Mouse (Mus musculus) heart, embryonic 10.5 days (tissue): ENCODE measurements around the gene Churc1. TPM values are rescaled to one million over a fixed set of nuclear protein-coding genes. Genes with fewer than 3 reads are reported as not detected.
"Not testable (repeated sequence)": the region's sequence is repeated elsewhere in the genome, so short reads cannot be mapped to it uniquely, and the experiment has no call there.

Source experiments
- DNase-seq: peaks from one replicate; pipeline ENCODE4 v3.0.0-alpha.2; 2017; ENCODE audit warnings: low spot score
- H3K27ac ChIP-seq: fragments of 300-500 bp; sonication (generic); 2 replicates; pipeline ENCODE4 v1.5.1; 2016; ENCODE audit warnings: mild to moderate bottlenecking
- H3K27me3 ChIP-seq: fragments of 300-500 bp; sonication (generic); 2 replicates; pipeline ENCODE4 v1.6.1; 2016; ENCODE audit warnings: mild to moderate bottlenecking; ENCODE audit not compliant: poor library complexity, insufficient read depth, severe bottlenecking
- H3K36me3 ChIP-seq: fragments of 300-500 bp; sonication (generic); 2 replicates; pipeline ENCODE4 v1.6.1; 2016; ENCODE audit warnings: mild to moderate bottlenecking, moderate library complexity
- H3K4me1 ChIP-seq: fragments of 300-500 bp; sonication (generic); 2 replicates; pipeline ENCODE4 v1.6.1; 2016; ENCODE audit warnings: mild to moderate bottlenecking
- H3K4me3 ChIP-seq: fragments of 300-500 bp; sonication (generic); 2 replicates; pipeline ENCODE4 v1.5.1; 2016; ENCODE audit warnings: mild to moderate bottlenecking, moderate library complexity
- H3K9me3 ChIP-seq: fragments of 300-500 bp; sonication (generic); 2 replicates; pipeline ENCODE4 v1.6.1; 2016; ENCODE audit warnings: mild to moderate bottlenecking, moderate library complexity
- WGBS: fragments of 180-500 bp; shearing (Covaris S2); methylation state at CpG from one replicate; pipeline ENCODE4 v1.1.7; 2016; 5-methylcytosine and 5-hydroxymethylcytosine counted together
- polyA plus RNA-seq: library from polyadenylated mRNA; unstranded; fragments of >200 nt; fragmentation: Nextera tagmentation; extraction: Ambion mirVana; gene quantifications from 2 replicates; pipeline ENCODE4 v1.2.1, GENCODE M21; 2016

Gene Churc1
- polyA plus RNA-seq, 1 experiment from 2014 or later, result 145 TPM

DNA sequence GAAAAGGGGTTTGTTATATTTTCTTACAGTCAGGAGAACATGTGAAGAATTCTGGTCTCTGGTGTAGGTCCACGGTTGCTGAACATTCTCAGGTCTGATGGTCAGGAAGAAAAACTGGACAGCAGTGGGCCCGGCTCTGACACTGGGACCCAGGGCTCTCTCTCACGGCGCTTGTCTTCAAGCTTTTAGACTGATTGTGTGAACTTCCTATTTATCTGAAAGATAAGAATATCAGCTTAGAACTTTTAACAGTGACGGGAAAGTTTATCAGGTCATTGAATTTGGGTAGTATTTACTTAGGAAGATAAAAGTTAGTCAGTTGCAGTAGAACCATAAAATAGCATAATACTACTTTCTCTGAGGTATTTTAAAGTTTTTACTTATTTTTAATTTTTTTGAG lies 11.6 kb downstream of the Churc1 start:
- WGBS, result 41% methylated on average over 5 of the region's 5 CpGs
- H3K36me3 ChIP-seq, result peaks cover 7% of the 10 kb centered on the region
- no peaks in the 10 kb centered on the region for H3K9me3 ChIP-seq
- H3K4me1 ChIP-seq, result peaks cover 18% of the 10 kb centered on the region
- DNase-seq, result no peak
- no peak overlapping the region for H3K27ac ChIP-seq
- no peaks in the 10 kb centered on the region for H3K27me3 ChIP-seq
- H3K4me3 ChIP-seq, result no peak overlapping the region

DNA sequence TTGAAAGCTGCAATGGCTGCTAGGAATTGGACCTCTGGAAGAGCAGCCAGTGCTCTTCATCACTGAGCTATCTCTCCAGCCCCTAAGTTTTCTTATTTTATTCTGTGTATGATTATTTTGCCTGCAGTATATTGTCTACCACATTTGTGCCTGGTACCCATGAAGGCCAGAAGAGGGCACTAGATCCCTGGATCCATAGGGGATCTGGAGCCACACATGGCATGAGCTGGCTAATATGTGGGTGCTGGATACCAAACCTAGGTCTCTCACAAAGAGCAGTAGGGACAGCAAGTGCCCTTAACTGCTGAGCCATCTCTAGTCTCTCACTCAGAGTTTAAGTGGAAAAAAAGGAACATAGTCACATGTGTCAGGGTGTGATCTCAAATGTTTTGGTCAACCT lies 12.5 kb downstream of the Churc1 start:
- Histone ChIP-seq H3K4me3 (no peak overlapping the region), H3K36me3 (peaks cover 7% of the 10 kb centered on the region), H3K9me3 (no peaks in the 10 kb centered on the region), H3K4me1 (peaks cover 23% of the 10 kb centered on the region), H3K27ac (no peak overlapping the region), H3K27me3 (no peaks in the 10 kb centered on the region)
- DNase-seq, result no peak

DNA sequence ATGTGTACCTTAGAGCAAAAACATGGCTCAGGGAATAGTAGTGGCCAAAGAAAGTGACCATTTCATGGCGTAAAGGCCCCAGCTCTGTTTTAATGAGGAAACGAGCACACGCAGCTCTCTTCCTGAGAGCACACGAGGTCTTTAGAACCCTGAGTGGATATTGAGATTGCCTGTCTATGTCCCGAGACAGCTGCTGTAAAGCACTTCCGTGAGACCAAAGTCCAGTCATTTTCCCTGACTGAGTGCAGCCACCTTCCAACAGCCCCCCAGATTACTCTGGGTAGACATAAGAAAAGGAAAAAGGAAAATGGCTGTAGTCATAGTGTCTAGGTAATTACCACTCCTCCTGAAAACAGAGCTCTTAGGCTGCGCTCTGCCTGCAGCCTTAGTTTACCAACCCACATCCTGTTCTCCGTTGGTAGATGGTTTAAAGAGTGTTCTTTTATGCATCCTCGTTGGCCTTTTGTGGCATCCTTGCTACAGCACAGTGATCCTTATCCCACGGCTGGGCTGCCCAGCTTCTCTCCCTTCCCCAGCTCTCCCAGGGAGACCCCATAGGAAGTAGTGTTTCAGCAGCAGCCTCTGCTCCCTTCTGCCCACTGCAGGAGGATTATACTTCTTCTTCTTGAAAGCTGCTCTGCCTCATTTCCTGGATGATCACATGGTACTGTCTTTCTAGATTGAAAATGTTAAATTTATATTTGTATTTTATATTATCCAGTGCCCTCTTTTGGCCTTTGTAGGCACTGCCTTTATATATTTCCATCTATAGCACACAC lies 13.2 kb downstream of the Churc1 start:
- Histone ChIP-seq H3K9me3 (no peaks in the 10 kb centered on the region), H3K36me3 (peaks cover 7% of the 10 kb centered on the region), H3K4me1 (peaks cover 23% of the 10 kb centered on the region), H3K27ac (no peak overlapping the region), H3K27me3 (no peaks in the 10 kb centered on the region), H3K4me3 (no peak overlapping the region)
- WGBS, result 82% methylated on average over 10 of the region's 10 CpGs
- DNase-seq, result no peak

DNA sequence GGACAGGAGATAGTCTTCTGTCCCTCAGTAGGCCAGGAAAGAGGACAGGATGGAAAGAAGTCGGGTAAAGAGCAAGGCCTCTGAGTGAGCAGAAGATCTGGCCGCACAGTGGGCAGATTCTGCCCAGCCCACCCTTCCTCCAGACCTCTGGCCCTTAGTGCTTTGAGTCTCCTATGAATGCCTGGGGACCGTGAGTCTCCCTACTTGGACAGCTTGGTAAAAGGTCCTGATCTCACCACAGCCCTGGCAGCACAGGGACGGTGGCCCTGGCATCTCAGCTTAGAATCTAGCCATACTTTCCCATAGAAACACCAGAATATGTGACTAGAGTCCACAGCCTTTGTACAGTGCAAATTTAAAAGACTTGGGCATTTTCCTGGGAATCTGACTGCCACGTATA lies 14.6 kb downstream of the Churc1 start:
- no peaks in the 10 kb centered on the region for H3K27me3 ChIP-seq
- no peak overlapping the region for H3K4me3 ChIP-seq
- peaks cover 7% of the 10 kb centered on the region for H3K36me3 ChIP-seq
- H3K9me3 ChIP-seq, result no peaks in the 10 kb centered on the region
- no peak overlapping the region for H3K27ac ChIP-seq
- DNase-seq, result no peak
- 85% methylated on average over 5 of the region's 5 CpGs for WGBS
- peaks cover 32% of the 10 kb centered on the region for H3K4me1 ChIP-seq

DNA sequence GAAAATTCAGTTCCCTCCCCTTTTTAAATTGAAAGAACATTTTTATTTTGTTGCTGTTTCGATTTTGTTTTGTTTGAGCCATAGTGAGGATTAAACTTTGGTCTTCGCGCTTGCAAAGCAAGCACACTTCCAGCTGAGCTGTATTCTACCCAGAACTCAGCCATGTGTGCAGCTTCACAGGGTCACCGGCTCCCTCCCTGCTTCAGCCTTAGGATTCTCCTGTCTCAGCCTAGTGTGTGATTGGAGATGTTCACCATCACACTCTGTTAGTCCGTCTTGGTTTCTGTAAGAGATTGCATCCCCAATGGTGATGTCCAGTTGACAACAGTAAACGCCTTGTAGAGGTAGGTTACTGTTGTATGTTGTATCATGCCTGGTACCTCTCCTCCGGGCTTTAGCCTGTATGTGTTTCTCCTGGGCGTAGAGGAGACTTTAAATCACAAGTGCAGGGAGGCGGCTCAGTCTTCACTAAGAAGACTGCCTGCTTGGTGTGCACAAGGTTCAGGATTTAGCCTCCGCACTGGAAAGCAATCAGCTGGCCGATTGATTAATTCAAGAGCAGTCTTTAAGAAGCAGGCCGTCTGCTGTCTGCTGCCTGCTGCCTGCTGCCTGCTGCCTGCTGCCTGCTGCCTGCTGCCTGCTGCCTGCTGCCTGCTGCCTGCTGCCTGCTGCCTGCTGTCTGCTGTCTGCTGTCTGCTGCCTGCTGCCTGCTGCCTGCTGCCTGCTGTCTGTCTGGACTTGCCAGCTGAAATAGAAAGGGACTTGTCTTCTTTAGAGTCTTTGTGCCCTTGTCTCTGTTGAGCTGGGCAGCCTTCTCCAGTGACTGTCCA lies 15.5 kb downstream of the Churc1 start:
- Histone ChIP-seq H3K4me3 (no peak overlapping the region), H3K27me3 (no peaks in the 10 kb centered on the region), H3K27ac (peak overlapping the region; percentile 73), H3K4me1 (peaks cover 28% of the 10 kb centered on the region), H3K36me3 (peaks cover 7% of the 10 kb centered on the region), H3K9me3 (no peaks in the 10 kb centered on the region)
- 73% methylated on average over 12 of the region's 12 CpGs for WGBS
- DNase-seq, result no peak

GRCm38 (mm10) chr12:76784056-76784619 lies 18.8 kb downstream of the Churc1 start:
- Histone ChIP-seq H3K9me3 (no peaks in the 10 kb centered on the region), H3K27ac (peak overlapping the region; percentile 71), H3K4me1 (peaks cover 28% of the 10 kb centered on the region), H3K36me3 (0 out of 2 replicates have a peak, but pooled peaks cover 2% of the 10 kb centered on the region), H3K4me3 (no peak overlapping the region), H3K27me3 (no peaks in the 10 kb centered on the region)
- WGBS, result 44% methylated on average over 10 of the region's 10 CpGs
- no peak for DNase-seq

GRCm38 (mm10) chr12:76790446-76791084 lies 25.2 kb downstream of the Churc1 start:
- peak overlapping the region; percentile 83 for H3K27ac ChIP-seq
- H3K36me3 ChIP-seq, result no peaks in the 10 kb centered on the region
- no peaks in the 10 kb centered on the region for H3K9me3 ChIP-seq
- H3K4me3 ChIP-seq, result no peak overlapping the region
- peaks cover 18% of the 10 kb centered on the region for H3K4me1 ChIP-seq
- H3K27me3 ChIP-seq, result no peaks in the 10 kb centered on the region
- no peak for DNase-seq
- WGBS, result 14% methylated on average over 8 of the region's 8 CpGs

GRCm38 (mm10) chr12:76792540-76792939 lies 27.2 kb downstream of the Churc1 start:
- WGBS, result 45% methylated on average over 14 of the region's 14 CpGs
- peaks cover 18% of the 10 kb centered on the region for H3K4me1 ChIP-seq
- not testable (repeated sequence) for H3K27me3 ChIP-seq, H3K36me3 ChIP-seq, H3K4me3 ChIP-seq, H3K9me3 ChIP-seq, DNase-seq, H3K27ac ChIP-seq

GRCm38 (mm10) chr12:76795350-76795749 lies 30.0 kb downstream of the Churc1 start, which contains the start of gene Gpx2:
Gpx2 (minus strand) TSS chr12:76795554.
- H3K9me3 ChIP-seq, result no peaks in the 10 kb centered on the region
- H3K27me3 ChIP-seq, result peaks cover 20% of the 10 kb centered on the region
- H3K27ac ChIP-seq, result no peak within 1 kb of the TSS
- no peaks in the 10 kb centered on the region for H3K36me3 ChIP-seq
- DNase-seq, result no peak
- H3K4me3 ChIP-seq, result no peak within 1 kb of the TSS
- peaks cover 27% of the 10 kb centered on the region for H3K4me1 ChIP-seq
- 81% methylated on average over 5 of the region's 5 CpGs for WGBS

DNA sequence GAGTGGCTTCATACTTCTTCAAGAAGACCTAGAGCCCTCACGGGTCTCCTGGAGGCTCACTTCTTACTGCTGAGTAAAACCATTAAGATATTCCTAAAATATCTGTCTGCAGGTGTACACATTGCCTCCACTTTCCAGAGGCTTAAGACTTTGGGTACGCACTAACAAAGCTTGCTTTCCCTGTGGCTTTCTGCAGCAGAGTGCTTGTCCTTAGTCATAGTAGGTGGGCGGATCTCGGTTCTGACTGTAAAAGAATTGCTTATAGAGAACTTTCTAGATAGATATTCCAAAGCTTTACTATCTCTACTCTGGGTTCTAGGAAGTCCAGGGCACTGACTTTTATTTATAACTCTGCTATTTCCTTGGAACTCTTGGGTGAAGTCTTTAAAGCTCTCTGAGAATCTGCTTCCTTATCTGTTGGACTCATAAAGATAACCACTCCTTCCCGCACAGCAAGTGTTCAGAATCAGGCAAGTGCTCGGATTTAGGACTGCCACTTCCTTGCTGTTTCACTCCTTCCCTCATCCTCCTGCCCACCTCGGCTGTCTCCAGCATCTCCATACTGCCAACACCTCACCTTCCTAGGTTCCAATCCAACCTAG lies 31.7 kb downstream of the Churc1 start:
- H3K36me3 ChIP-seq, result no peaks in the 10 kb centered on the region
- no peaks in the 10 kb centered on the region for H3K9me3 ChIP-seq
- no peak overlapping the region for H3K27ac ChIP-seq
- H3K27me3 ChIP-seq, result peaks cover 30% of the 10 kb centered on the region
- no peak for DNase-seq
- H3K4me1 ChIP-seq, result peaks cover 15% of the 10 kb centered on the region; the same call in 1 of the 2 replicates
- no peak overlapping the region for H3K4me3 ChIP-seq
- 65% methylated on average over 7 of the region's 7 CpGs for WGBS

- peaks cover 18% of the 10 kb centered on the region for H3K4me1 ChIP-seq
- H3K27ac ChIP-seq, result no peak overlapping the region
- peaks cover 30% of the 10 kb centered on the region for H3K27me3 ChIP-seq
- H3K9me3 ChIP-seq, result no peaks in the 10 kb centered on the region
- WGBS, result 74% methylated on average over 5 of the region's 5 CpGs
- no peaks in the 10 kb centered on the region for H3K36me3 ChIP-seq
- no peak for DNase-seq
- no peak overlapping the region for H3K4me3 ChIP-seq
Observed at GRCm38 (mm10) chr12:76798008-76798720, 32.8 kb downstream of the Churc1 start.

DNA sequence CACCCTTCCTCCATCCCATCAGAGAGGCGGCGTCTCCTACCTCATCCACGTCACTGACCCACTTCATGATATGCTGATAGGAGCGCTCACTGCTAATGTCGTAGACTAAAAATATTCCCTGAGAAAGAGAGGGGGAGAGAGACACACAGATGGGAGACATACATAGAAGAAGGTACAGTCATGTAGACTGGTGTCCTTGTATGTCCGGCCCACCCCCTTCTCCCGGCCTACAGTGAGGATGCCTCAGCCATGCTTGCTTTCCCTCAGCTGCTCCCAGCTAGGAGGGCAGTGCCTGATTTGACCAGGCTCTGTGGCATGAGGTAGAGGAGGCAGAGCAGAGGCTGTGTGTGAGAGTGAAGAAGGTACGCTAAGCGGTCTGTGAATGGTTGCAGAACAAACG lies 37.7 kb downstream of the Churc1 start:
- H3K4me1 ChIP-seq, result peaks cover 25% of the 10 kb centered on the region
- H3K27ac ChIP-seq, result 0 out of 2 replicates have a peak overlapping the region, but pooled peaks have one; percentile 4
- no peak for DNase-seq
- peaks cover 40% of the 10 kb centered on the region for H3K27me3 ChIP-seq
- H3K9me3 ChIP-seq, result no peaks in the 10 kb centered on the region
- H3K4me3 ChIP-seq, result no peak overlapping the region
- WGBS, result 66% methylated on average over 10 of the region's 10 CpGs
- H3K36me3 ChIP-seq, result no peaks in the 10 kb centered on the region
